8 mouse cellular contexts compared by ENCODE assay signal in the genomic region with DNA sequence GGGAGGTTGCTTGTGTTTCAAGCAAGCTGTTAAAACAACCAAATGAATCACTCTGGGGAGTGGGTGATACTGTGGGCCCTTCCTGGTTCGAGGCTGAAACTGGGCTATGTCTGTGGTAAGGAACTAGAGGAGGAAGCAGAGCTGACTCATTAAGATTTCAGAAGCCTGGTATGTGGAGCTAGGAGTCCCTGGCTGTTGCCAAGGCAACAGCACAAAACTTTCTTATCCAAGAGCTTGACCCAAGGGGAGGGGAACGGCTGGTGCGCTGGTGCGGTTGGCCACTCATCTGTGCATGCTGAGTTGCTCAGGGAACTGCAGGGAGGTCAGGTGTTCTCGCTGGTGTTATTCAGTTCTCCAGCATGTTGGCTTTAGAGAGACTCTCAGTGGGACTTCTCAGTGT. TPM values are rescaled to one million over a fixed set of nuclear protein-coding genes. Genes with fewer than 3 reads are reported as not detected.
DNase-seq lines count a peak whose midpoint lies in the region; ATAC-seq and TF ChIP-seq lines count a peak whose summit lies in the region.

No protein-coding gene starts in this region.

- no peak overlapping the region for H3K4me2 ChIP-seq in CH12.LX (ENCODE audit: insufficient read depth, low read depth, poor library complexity, severe bottlenecking)
- no peak overlapping the region for H3K4me2 ChIP-seq in embryonic facial prominence, embryonic 13.5 days
- H3K4me2 ChIP-seq in kidney, embryonic 16.5 days (replicated peaks; ENCODE audit: low read depth, low read length), result no peak overlapping the region

- TF ChIP-seq POLR2A in CH12.LX (IDR thresholded peaks at IDR 0.05; ENCODE audit: low read depth, low read length), result no peak

- H3K4me3 ChIP-seq in CH12.LX (replicated peaks in 1 of 3; ENCODE audit: low read depth in 2 of 3, low read length in 2 of 3, poor library complexity in 1 of 3), result no peak overlapping the region
- H3K4me3 ChIP-seq in embryonic facial prominence, embryonic 13.5 days, result no peak overlapping the region
- H3K4me3 ChIP-seq in kidney, embryonic 16.5 days (ENCODE audit: low read length), result no peak overlapping the region

- TF ChIP-seq RAD21 in CH12.LX (IDR thresholded peaks at IDR 0.05; ENCODE audit: low read depth, low read length), result no peak

- no peak overlapping the region for H3K9ac ChIP-seq in CH12.LX (ENCODE audit: insufficient read depth, low read depth)
- H3K9ac ChIP-seq in embryonic facial prominence, embryonic 13.5 days, result 0 out of 2 replicates have a peak overlapping the region, but pooled peaks have one; percentile 36
- H3K9ac ChIP-seq in kidney, embryonic 16.5 days (replicated peaks; ENCODE audit: low read length), result no peak overlapping the region

- no peak for ATAC-seq in embryonic facial prominence, embryonic 13.5 days (ENCODE audit: insufficient number of reproducible peaks, insufficient read depth, low FRiP score, low TSS enrichment, low read depth)
- ATAC-seq in kidney, embryonic 16.5 days (ENCODE audit: low FRiP score, low TSS enrichment), result peak; percentile 86

- intact Hi-C loops in heart, postnatal 14 days (cut with DNase I), result no loop called here

- no peaks in the 10 kb centered on the region for H3K36me3 ChIP-seq in CH12.LX (replicated peaks in 1 of 2; ENCODE audit: control insufficient read depth in 1 of 2, insufficient read depth in 1 of 2, low read length in 1 of 2)
- H3K36me3 ChIP-seq in embryonic facial prominence, embryonic 13.5 days, result no peaks in the 10 kb centered on the region
- no peaks in the 10 kb centered on the region for H3K36me3 ChIP-seq in kidney, embryonic 16.5 days (ENCODE audit: insufficient read depth, low read length)

- H3K27ac ChIP-seq in CH12.LX (ENCODE audit: insufficient read depth, low read depth), result no peak overlapping the region
- H3K27ac ChIP-seq in embryonic facial prominence, embryonic 13.5 days, result no peak overlapping the region
- peak overlapping the region; percentile 39; the same call in 1 of the 2 replicates for H3K27ac ChIP-seq in kidney, embryonic 16.5 days (ENCODE audit: low read length)

- TF ChIP-seq CTCF in CH12.LX (conservative IDR thresholded peaks at IDR 0.05 in 1 of 2, IDR thresholded peaks at IDR 0.05 in 1 of 2; ENCODE audit: low read depth in 2 of 2, low read length in 2 of 2), result no peak

- in situ Hi-C loops in CH12.LX (cut with MboI; ENCODE audit: low pct_ligation_motif_present, low pct_unique_long_range_greater_than_20kb, low sequenced_read_pairs), result no loop called here

- H3K9me3 ChIP-seq in CH12.LX (replicated peaks; ENCODE audit: low read length), result no peaks in the 10 kb centered on the region
- H3K9me3 ChIP-seq in embryonic facial prominence, embryonic 13.5 days, result no peaks in the 10 kb centered on the region
- H3K9me3 ChIP-seq in kidney, embryonic 16.5 days (ENCODE audit: low read length), result no peaks in the 10 kb centered on the region

- WGBS in embryonic facial prominence, embryonic 13.5 days, result 28% methylated on average over 5 of the region's 5 CpGs
- 16% methylated on average over 5 of the region's 5 CpGs for WGBS in kidney, embryonic 16.5 days

- peaks cover 23 to 45% of the 10 kb centered on the region in 2 experiments for H3K4me1 ChIP-seq in CH12.LX (ENCODE audit: control insufficient read depth in 1 of 2, insufficient read depth in 2 of 2)
- H3K4me1 ChIP-seq in embryonic facial prominence, embryonic 13.5 days, result peaks cover 9% of the 10 kb centered on the region
- peaks cover 16% of the 10 kb centered on the region; the same call in 1 of the 2 replicates for H3K4me1 ChIP-seq in kidney, embryonic 16.5 days (ENCODE audit: insufficient read depth, low read length)

- H3K79me2 ChIP-seq in CH12.LX (replicated peaks; ENCODE audit: control insufficient read depth, extremely low read depth, insufficient read depth, poor library complexity, severe bottlenecking), result no peaks in the 10 kb centered on the region

- H3K27me3 ChIP-seq in CH12.LX (replicated peaks), result no peaks in the 10 kb centered on the region
- H3K27me3 ChIP-seq in embryonic facial prominence, embryonic 13.5 days, result no peaks in the 10 kb centered on the region
- H3K27me3 ChIP-seq in kidney, embryonic 16.5 days (ENCODE audit: insufficient read depth, low read length), result no peaks in the 10 kb centered on the region

- DNase-seq in heart, adult 11 months, result peak; percentile 95
- no peak for DNase-seq in heart, postnatal 14 days
- DNase-seq in CH12.LX (ENCODE audit: extremely low read depth), result peak; percentile 89
- DNase-seq in monocyte, adult 2 months (ENCODE audit: low read depth in 1 of 2, low spot score in 2 of 2), result peak; percentile 49 to 77
- no peak for DNase-seq in c-Kit-positive CD71-positive TER-119-positive erythroid progenitor cells, embryonic 14.5 days (ENCODE audit: low spot score)
- no peak for DNase-seq in thymus, postnatal 10 days (ENCODE audit: low spot score in 2 of 2)

- dilution Hi-C loops in CH12.LX (cut with MboI; ENCODE audit: extremely low pct_ligation_motif_present, extremely low pct_unique_long_range_greater_than_20kb, low sequenced_read_pairs), result no loop called here

- peak; percentile 51; the same call in 1 of the 2 replicates for TF ChIP-seq EP300 in CH12.LX (IDR thresholded peaks at IDR 0.05; ENCODE audit: low read length)

TF ChIP-seq in CH12.LX, 34 proteins besides CTCF, POLR2A, EP300 and RAD21:
- peak; percentile 42; the same call in 1 of the 2 replicates for TF ChIP-seq ETS1 (conservative IDR thresholded peaks at IDR 0.05; ENCODE audit: low read depth, low read length)
- TF ChIP-seq SIN3A (IDR thresholded peaks at IDR 0.05; ENCODE audit: low read length), result no peak; the same call in 1 of the 2 replicates
- TF ChIP-seq IRF4 (IDR thresholded peaks at IDR 0.05; ENCODE audit: low read depth, low read length), result peak; percentile 36; the same call in 1 of the 2 replicates
- 0 out of 2 replicates have a peak, but pooled peaks have one; percentile 37 for TF ChIP-seq MAFK (IDR thresholded peaks at IDR 0.05; ENCODE audit: insufficient replicate concordance, low read length)
- peak; percentile 88; the same call in 1 of the 2 replicates for TF ChIP-seq MXI1 (IDR thresholded peaks at IDR 0.05; ENCODE audit: low read depth, low read length)
- peak; percentile 73 for TF ChIP-seq ELF1 (IDR thresholded peaks at IDR 0.05; ENCODE audit: low read depth, low read length)
- no peak for TF ChIP-seq BHLHE40 (IDR thresholded peaks at IDR 0.05; ENCODE audit: low read depth, low read length)
- no peak for TF ChIP-seq NELFE (IDR thresholded peaks at IDR 0.05; ENCODE audit: low read depth, low read length)
- TF ChIP-seq USF2 (conservative IDR thresholded peaks at IDR 0.05; ENCODE audit: low read depth, low read length), result no peak
- TF ChIP-seq MEF2A (IDR thresholded peaks at IDR 0.05; ENCODE audit: borderline replicate concordance, low read depth, low read length), result no peak
- no peak for TF ChIP-seq SMC3 (IDR thresholded peaks at IDR 0.05; ENCODE audit: low read depth, low read length)

RNA-seq across cellular contexts. Expression of gene Ppp2ca, which starts 18.5 kb away (rescaled TPM):
- total RNA-seq in heart, postnatal 14 days (2021), result 10 to 100 TPM; 55.4 to 60.4 TPM
- 85.5 and 108 TPM in 2 replicates for total RNA-seq in CH12.LX (2012; rRNA removed)
- 177 and 190 TPM in 2 replicates for total RNA-seq in CH12.LX (2014; rRNA removed)
- polyA plus RNA-seq in CH12.LX (2012; ENCODE audit: insufficient read length, low read depth), result 121 and 185 TPM in 2 replicates
- 83.5 and 90.8 TPM in 2 replicates for polyA plus RNA-seq in embryonic facial prominence, embryonic 13.5 days (2015; fragmentation: Nextera tagmentation; extraction: Ambion mirVana)
- polyA plus RNA-seq in kidney, embryonic 16.5 days (2015; fragmentation: Nextera tagmentation; extraction: Ambion mirVana), result 68.4 and 75.1 TPM in 2 replicates

Comparison
In these comparisons a context has a peak if more than half of its experiments do, and no peak if none do; other contexts are left out.
1. DNase-seq: peak in heart, adult 11 months (single experiment), CH12.LX (single experiment) and monocyte, adult 2 months (2 of 2); none in heart, postnatal 14 days (0 of 2), c-Kit-positive CD71-positive TER-119-positive erythroid progenitor cells, embryonic 14.5 days (single experiment) and thymus, postnatal 10 days (0 of 2).